Mouse (Mus musculus): ENCODE data around the gene Pspn. TPM values are rescaled to one million over a fixed set of nuclear protein-coding genes. Genes with fewer than 3 reads are reported as not detected.

The Pspn gene
- polyA plus RNA-seq (2014; fragmentation: Illumina TruSeq; extraction: RNeasy Lipid Tissue Mini Kit (QIAGEN cat#74804); ENCODE audit: low read depth, low replicate concordance): not detected

GRCm38 (mm10) chr17:56999968-57000609, at the start of gene Pspn:
TSS of gene Pspn (minus strand) at chr17:57000018.

GRCm38 (mm10) chr17:57041554-57041953, 41.7 kb upstream of the Pspn start, which contains the start of gene Slc25a41:
TSS of gene Slc25a41 (minus strand) at chr17:57041654.

GRCm38 (mm10) chr17:57030931-57031660, 31.3 kb upstream of the Pspn start, which contains the start of gene Khsrp:
TSS of gene Khsrp (minus strand) at chr17:57031522.

GRCm38 (mm10) chr17:57011236-57012141, 11.7 kb upstream of the Pspn start, which contains the start of the genes Gtf2f1 and Gm17949:
TSS of gene Gtf2f1 (minus strand) at chr17:57011288.
TSS of gene Gm17949 (plus strand) at chr17:57011469.

GRCm38 (mm10) chr17:56997029-56997667, 2.7 kb downstream of the Pspn start, which contains the start of gene Alkbh7:
TSS of gene Alkbh7 (plus strand) at chr17:56997339.

GRCm38 (mm10) chr17:56990115-56990746, 9.6 kb downstream of the Pspn start, which contains the start of gene Clpp:
TSS of gene Clpp (plus strand) at chr17:56990305.

GRCm38 (mm10) chr17:56982013-56982412, 17.8 kb downstream of the Pspn start, which contains the start of gene Acer1:
TSS of gene Acer1 (minus strand) at chr17:56982126.

Other genes starting within 250 kb of the Pspn start
- not detected for gene Nrtn, start 242.5 kb downstream of the Pspn start, polyA plus RNA-seq (2014; fragmentation: Illumina TruSeq; extraction: RNeasy Lipid Tissue Mini Kit (QIAGEN cat#74804); ENCODE audit: low read depth, low replicate concordance)
- 1.4 TPM for gene Dus3l, start 235.3 kb downstream of the Pspn start, polyA plus RNA-seq (2014; fragmentation: Illumina TruSeq; extraction: RNeasy Lipid Tissue Mini Kit (QIAGEN cat#74804); ENCODE audit: low read depth, low replicate concordance)
- gene Prr22, start 229.8 kb downstream of the Pspn start, polyA plus RNA-seq (2014; fragmentation: Illumina TruSeq; extraction: RNeasy Lipid Tissue Mini Kit (QIAGEN cat#74804); ENCODE audit: low read depth, low replicate concordance): not detected
- gene Rfx2, start 169.0 kb downstream of the Pspn start, polyA plus RNA-seq (2014; fragmentation: Illumina TruSeq; extraction: RNeasy Lipid Tissue Mini Kit (QIAGEN cat#74804); ENCODE audit: low read depth, low replicate concordance): 0.41 TPM
- gene Acsbg2, start 125.6 kb downstream of the Pspn start, polyA plus RNA-seq (2014; fragmentation: Illumina TruSeq; extraction: RNeasy Lipid Tissue Mini Kit (QIAGEN cat#74804); ENCODE audit: low read depth, low replicate concordance): not detected
- gene 1700061G19Rik, start 124.5 kb downstream of the Pspn start, polyA plus RNA-seq (2014; fragmentation: Illumina TruSeq; extraction: RNeasy Lipid Tissue Mini Kit (QIAGEN cat#74804); ENCODE audit: low read depth, low replicate concordance): not detected
- 0.99 TPM for gene Mllt1, start 64.6 kb downstream of the Pspn start, polyA plus RNA-seq (2014; fragmentation: Illumina TruSeq; extraction: RNeasy Lipid Tissue Mini Kit (QIAGEN cat#74804); ENCODE audit: low read depth, low replicate concordance)
- not detected for gene Acer1, start 17.9 kb downstream of the Pspn start, polyA plus RNA-seq (2014; fragmentation: Illumina TruSeq; extraction: RNeasy Lipid Tissue Mini Kit (QIAGEN cat#74804); ENCODE audit: low read depth, low replicate concordance)
- gene Clpp, start 9.7 kb downstream of the Pspn start, polyA plus RNA-seq (2014; fragmentation: Illumina TruSeq; extraction: RNeasy Lipid Tissue Mini Kit (QIAGEN cat#74804); ENCODE audit: low read depth, low replicate concordance): 4.8 TPM
- 2.6 TPM for gene Alkbh7, start 2.7 kb downstream of the Pspn start, polyA plus RNA-seq (2014; fragmentation: Illumina TruSeq; extraction: RNeasy Lipid Tissue Mini Kit (QIAGEN cat#74804); ENCODE audit: low read depth, low replicate concordance)
- gene Gtf2f1, start 11.3 kb upstream of the Pspn start, polyA plus RNA-seq (2014; fragmentation: Illumina TruSeq; extraction: RNeasy Lipid Tissue Mini Kit (QIAGEN cat#74804); ENCODE audit: low read depth, low replicate concordance): 4.7 TPM
- not detected for gene Gm17949, start 11.5 kb upstream of the Pspn start, polyA plus RNA-seq (2014; fragmentation: Illumina TruSeq; extraction: RNeasy Lipid Tissue Mini Kit (QIAGEN cat#74804); ENCODE audit: low read depth, low replicate concordance)
- 10.8 TPM for gene Khsrp, start 31.5 kb upstream of the Pspn start, polyA plus RNA-seq (2014; fragmentation: Illumina TruSeq; extraction: RNeasy Lipid Tissue Mini Kit (QIAGEN cat#74804); ENCODE audit: low read depth, low replicate concordance)
- gene Slc25a41, start 41.6 kb upstream of the Pspn start, polyA plus RNA-seq (2014; fragmentation: Illumina TruSeq; extraction: RNeasy Lipid Tissue Mini Kit (QIAGEN cat#74804); ENCODE audit: low read depth, low replicate concordance): not detected
- not detected for gene Crb3, start 59.1 kb upstream of the Pspn start, polyA plus RNA-seq (2014; fragmentation: Illumina TruSeq; extraction: RNeasy Lipid Tissue Mini Kit (QIAGEN cat#74804); ENCODE audit: low read depth, low replicate concordance)
- gene Slc25a23, start 59.8 kb upstream of the Pspn start, polyA plus RNA-seq (2014; fragmentation: Illumina TruSeq; extraction: RNeasy Lipid Tissue Mini Kit (QIAGEN cat#74804); ENCODE audit: low read depth, low replicate concordance): 18.0 TPM
- 0.29 TPM for gene Dennd1c, start 78.5 kb upstream of the Pspn start, polyA plus RNA-seq (2014; fragmentation: Illumina TruSeq; extraction: RNeasy Lipid Tissue Mini Kit (QIAGEN cat#74804); ENCODE audit: low read depth, low replicate concordance)
- 0.41 TPM for gene Tubb4a, start 87.8 kb upstream of the Pspn start, polyA plus RNA-seq (2014; fragmentation: Illumina TruSeq; extraction: RNeasy Lipid Tissue Mini Kit (QIAGEN cat#74804); ENCODE audit: low read depth, low replicate concordance)
- not detected for gene Tnfsf9, start 105.3 kb upstream of the Pspn start, polyA plus RNA-seq (2014; fragmentation: Illumina TruSeq; extraction: RNeasy Lipid Tissue Mini Kit (QIAGEN cat#74804); ENCODE audit: low read depth, low replicate concordance)
- gene Cd70, start 149.8 kb upstream of the Pspn start, polyA plus RNA-seq (2014; fragmentation: Illumina TruSeq; extraction: RNeasy Lipid Tissue Mini Kit (QIAGEN cat#74804); ENCODE audit: low read depth, low replicate concordance): not detected
- not detected for gene Tnfsf14, start 194.2 kb upstream of the Pspn start, polyA plus RNA-seq (2014; fragmentation: Illumina TruSeq; extraction: RNeasy Lipid Tissue Mini Kit (QIAGEN cat#74804); ENCODE audit: low read depth, low replicate concordance)
- gene C3, start 228.1 kb upstream of the Pspn start, polyA plus RNA-seq (2014; fragmentation: Illumina TruSeq; extraction: RNeasy Lipid Tissue Mini Kit (QIAGEN cat#74804); ENCODE audit: low read depth, low replicate concordance): 472 TPM
- gene Gpr108, start 248.4 kb upstream of the Pspn start, polyA plus RNA-seq (2014; fragmentation: Illumina TruSeq; extraction: RNeasy Lipid Tissue Mini Kit (QIAGEN cat#74804); ENCODE audit: low read depth, low replicate concordance): 5.9 TPM
- 2.3 TPM for gene Trip10, start 249.4 kb upstream of the Pspn start, polyA plus RNA-seq (2014; fragmentation: Illumina TruSeq; extraction: RNeasy Lipid Tissue Mini Kit (QIAGEN cat#74804); ENCODE audit: low read depth, low replicate concordance)

Measured in adrenal gland, adult 10 weeks (tissue).